Mouse (Mus musculus) mesoderm, embryonic 11.5 days (tissue): ENCODE measurements around the gene Cd47.

Experiments
- DNase-seq: peaks from one replicate; pipeline ENCODE4 v3.0.0-alpha.2; 2012; ENCODE audit warnings: low read depth, low spot score

Cd47 gene

GRCm38 (mm10) chr16:49947610-49948009, 147.3 kb downstream of the Cd47 start:
- DNase-seq = no peak

- DNase-seq = no peak
Measured at GRCm38 (mm10) chr16:49948287-49948686, 148.0 kb downstream of the Cd47 start.

- no peak for DNase-seq
Measured at GRCm38 (mm10) chr16:49949261-49949660, 148.9 kb downstream of the Cd47 start.

DNA sequence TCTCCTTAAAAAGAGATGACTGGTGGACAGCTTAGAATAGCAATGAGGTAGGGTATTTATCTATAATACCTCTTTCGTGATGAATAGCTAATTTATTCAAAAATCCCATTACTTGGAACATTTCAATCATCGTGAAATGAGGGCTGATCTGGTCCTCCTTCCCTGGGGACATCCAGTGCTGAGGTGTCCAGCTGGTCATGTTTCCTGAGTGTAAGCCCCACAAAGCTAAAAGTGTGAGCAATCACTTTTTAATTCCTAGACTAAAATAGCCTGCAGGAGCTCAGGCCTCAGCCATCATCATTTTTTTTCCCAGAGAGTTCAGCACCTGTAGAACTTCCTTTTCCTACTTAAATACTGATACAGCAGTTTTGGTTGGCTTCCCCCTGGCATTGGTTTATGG, 150.0 kb downstream of the Cd47 start:
- DNase-seq = no peak

DNA sequence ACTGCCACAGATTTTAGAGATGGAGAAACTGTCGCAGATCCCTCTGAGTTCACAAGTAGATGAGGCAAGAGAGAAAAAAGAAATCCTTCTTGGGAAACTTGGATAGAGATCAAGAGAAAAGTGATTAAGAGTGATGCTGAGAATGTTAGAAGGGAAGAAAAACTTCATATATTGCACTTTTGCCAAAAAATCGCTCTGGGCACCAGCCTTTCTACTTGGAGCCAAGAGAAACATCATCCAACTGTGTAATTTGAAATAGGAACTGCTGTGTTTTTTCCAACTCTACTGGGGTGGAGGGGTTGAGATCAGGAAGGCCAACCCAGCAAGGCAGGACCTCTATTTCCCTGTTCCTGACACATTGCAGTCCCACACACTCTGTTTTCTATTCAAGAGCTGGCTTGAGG, 151.0 kb downstream of the Cd47 start:
- no peak for DNase-seq

DNA sequence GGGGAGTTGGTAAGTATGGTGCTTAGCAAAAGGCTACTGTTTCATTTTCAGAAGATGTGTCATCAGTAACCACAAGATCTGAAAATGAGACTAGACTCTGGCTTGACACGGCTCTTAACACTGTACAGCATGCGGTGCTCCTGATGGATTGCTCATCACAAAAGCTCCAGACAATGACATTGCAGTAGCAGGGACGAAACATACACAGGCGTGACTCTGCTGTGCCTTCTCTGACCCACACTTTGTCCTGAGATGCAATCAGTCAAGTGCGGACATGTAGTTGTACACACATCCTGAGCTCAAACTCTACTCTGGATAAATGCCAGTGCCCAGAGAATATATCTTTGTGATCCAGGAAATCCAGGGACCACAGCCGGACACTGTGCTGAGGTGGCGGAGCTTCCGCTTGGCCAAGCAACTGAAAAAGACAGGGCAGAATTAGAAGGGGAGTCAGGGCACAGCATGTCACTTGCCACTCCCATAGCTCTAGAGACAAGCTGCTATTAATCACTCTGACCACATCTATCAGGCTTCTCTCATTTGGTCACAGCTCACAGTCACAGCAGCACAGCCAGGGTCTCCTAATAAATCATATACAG, 151.7 kb downstream of the Cd47 start:
- no peak for DNase-seq

DNA sequence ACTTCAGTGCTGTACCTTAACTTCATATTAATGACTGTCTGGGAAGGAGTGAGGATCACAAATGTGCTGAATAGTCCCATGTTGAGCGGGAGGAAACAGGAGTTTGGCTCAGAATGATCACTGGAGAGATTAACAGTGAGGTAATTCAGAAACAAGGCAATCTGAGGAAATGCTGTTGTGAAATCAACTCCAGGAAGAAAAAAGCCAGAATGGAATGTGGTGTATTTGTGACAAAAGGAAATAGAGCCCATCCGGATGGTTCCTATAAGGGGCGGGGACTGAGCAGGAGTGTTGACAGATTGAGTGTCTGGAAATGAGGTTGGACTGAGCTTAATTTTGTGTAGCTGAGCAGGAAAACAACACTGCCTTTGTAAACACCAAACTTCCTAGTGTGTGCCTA, 153.5 kb downstream of the Cd47 start:
- DNase-seq = no peak

DNA sequence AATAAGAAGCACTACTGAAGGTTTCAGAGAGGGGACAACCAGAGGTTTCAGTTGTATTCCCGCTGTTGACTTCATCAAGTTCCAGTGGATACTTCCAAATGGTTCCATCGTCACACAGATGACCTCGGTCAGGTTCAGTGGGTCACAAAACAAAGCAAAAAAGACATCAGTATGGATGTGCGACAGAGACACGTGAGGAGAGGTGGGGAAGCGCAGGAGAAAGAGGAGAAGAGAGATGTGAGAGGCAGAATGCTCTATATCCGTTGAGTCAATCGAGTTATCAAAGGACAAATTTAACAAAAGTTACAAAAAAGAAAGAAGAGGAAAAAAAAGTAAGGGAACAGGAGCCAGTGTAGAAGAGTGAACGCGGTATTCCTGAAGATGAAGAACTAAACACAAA, 154.6 kb downstream of the Cd47 start:
- no peak for DNase-seq

GRCm38 (mm10) chr16:49955325-49955724, 155.0 kb downstream of the Cd47 start:
- no peak for DNase-seq

DNA sequence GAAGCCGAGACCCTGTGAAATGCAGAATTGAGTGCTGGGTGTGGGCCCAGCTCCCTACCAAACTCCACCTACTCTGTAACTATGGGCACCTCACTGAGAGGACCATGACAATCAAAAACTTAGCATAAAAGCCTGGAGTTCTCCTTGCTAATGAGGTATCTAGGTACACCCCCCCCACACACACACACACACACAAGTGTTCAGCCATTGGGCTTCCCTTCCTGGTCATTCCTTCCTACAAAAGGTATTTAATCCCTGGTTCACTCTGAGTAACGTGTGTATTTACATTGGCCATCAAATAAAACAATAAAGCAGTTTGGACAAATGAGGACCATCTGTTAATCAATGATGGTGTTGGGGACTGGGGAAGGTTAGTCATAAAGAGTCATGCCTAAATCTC, 155.6 kb downstream of the Cd47 start:
- DNase-seq = no peak

GRCm38 (mm10) chr16:49956531-49957302, 156.4 kb downstream of the Cd47 start:
- no peak for DNase-seq

DNA sequence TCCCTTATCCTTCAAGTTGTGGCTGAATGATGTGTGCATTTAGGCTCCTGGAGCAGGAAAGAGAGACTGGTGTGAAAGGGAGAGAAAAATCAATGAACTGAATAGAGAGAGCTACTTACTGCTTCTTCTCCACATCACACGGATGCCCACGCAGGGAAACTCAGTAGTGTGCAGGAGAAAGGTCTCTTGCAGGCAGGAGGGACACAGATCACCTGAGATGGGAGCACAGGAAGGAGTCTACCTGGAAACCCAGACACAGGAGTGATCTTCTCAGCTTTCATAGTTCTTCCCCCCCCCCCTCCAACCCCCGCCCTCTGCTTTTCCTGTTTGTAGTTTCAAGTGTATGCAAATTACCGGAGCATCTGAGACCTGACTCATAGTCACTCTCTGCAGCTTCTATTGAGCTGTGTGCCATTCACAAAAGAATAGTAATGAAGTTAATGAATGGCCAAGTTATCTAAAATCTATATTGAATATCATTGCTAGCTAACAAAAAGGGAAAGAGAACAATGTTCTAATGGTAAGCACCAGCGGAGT, 158.6 kb downstream of the Cd47 start:
- DNase-seq = no peak

GRCm38 (mm10) chr16:49962305-49962704, 162.0 kb downstream of the Cd47 start:
- DNase-seq = no peak

DNA sequence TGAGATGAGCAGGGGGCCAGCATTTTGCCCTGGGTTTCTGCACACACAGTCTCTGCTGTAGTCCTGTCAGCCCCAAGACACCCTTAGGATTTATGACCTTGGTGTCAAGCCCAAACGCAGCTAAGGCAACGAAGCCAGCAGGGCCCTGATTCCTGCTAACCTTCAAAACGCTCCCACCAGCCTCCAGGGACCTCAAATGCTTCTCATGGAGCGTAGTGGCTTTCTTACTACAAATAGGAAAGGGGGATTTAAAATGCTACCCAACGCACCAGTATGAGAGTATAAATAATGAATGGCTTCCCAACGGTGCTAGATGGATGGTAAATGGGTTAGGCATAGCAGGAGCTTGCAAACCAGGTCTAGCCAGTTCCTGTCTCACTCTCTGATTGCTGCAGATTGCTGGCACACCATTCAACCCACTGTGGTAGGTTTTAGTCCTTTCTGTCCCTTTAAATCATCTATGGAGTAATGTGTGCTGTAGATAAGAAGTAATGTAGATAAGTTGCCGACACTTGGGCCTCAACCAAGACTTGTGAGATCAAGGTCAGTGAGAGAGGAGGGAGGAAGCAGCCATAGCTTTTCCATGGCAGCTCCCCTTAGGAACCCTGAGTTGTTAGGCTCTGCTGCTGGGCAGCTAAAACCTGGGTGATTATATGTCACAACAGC, 164.1 kb downstream of the Cd47 start:
- no peak for DNase-seq
